Mouse (Mus musculus): ENCODE data around the gene Crim1. TPM values are rescaled to one million over a fixed set of nuclear protein-coding genes. Genes with fewer than 3 reads are reported as not detected.
A peak's percentile ranks its signal among the peaks of the same experiment; 100 is the strongest.

The Crim1 gene
- polyA plus RNA-seq, 1 experiment from 2014 or later = 5.4 TPM

GRCm38 (mm10) chr17:78216526-78216925 is 16.5 kb downstream of the Crim1 start:
- no peak for ATAC-seq
- Histone ChIP-seq H3K4me3 (replicated peaks) (no peak overlapping the region), H3K9ac (replicated peaks) (no peak overlapping the region), H3K4me2 (replicated peaks) (no peak overlapping the region), H3K27me3 (no peaks in the 10 kb centered on the region), H3K9me3 (no peaks in the 10 kb centered on the region), H3K4me1 (replicated peaks) (peaks cover 8% of the 10 kb centered on the region; the same call in 1 of the 2 replicates), H3K27ac (no peak overlapping the region), H3K36me3 (no peaks in the 10 kb centered on the region)
- WGBS = 80% methylated on average over 3 of the region's 3 CpGs

- no peak overlapping the region for H3K27ac ChIP-seq
- ATAC-seq = no peak
- H3K36me3 ChIP-seq = no peaks in the 10 kb centered on the region
- no peak overlapping the region for H3K9ac ChIP-seq (replicated peaks)
- no peak overlapping the region for H3K4me2 ChIP-seq (replicated peaks)
- no peaks in the 10 kb centered on the region for H3K9me3 ChIP-seq
- H3K4me1 ChIP-seq (replicated peaks) = peaks cover 8% of the 10 kb centered on the region; the same call in 1 of the 2 replicates
- no peaks in the 10 kb centered on the region for H3K27me3 ChIP-seq
- WGBS = 68% methylated on average over 6 of the region's 6 CpGs
- no peak overlapping the region for H3K4me3 ChIP-seq (replicated peaks)
These were observed 17.4 kb downstream of the Crim1 start for GRCm38 (mm10) chr17:78217406-78217805.

DNA sequence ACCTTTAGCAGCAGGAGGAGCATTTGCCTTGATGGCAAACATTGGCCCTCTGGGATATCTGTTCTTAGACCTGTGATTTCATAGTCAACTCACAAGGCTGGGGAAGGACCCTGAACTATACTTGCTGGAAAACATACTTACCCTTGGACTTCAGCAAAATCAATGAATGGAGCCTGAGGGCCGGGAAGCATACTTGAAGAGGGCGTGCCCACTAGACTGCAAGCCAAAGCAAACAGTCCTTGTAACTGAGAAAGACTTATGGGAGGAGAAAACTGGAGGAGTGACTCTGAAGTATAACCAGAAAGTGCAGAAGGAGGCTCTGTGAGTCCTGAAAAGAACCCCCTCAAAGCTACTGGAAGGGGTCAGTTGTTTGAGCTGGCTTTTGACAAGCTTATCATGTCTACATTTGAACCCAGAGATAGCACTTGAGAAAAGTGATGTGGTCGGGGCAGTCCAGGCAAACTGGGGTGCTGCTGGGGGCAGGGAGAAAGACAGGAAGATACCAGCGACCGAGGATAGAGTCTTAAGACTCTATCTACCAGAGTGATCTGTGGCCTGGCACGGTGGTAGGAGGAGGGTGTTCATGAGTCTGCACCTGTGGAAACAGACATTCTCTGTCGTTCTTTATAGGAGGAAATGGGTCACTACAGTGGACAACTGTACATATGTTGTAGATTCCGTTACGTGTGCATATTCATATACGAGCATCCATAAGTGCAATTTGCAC is 18.6 kb downstream of the Crim1 start:
- Histone ChIP-seq H3K4me1 (replicated peaks) (peaks cover 11% of the 10 kb centered on the region), H3K9ac (replicated peaks) (no peak overlapping the region), H3K27ac (no peak overlapping the region), H3K4me3 (replicated peaks) (no peak overlapping the region), H3K27me3 (no peaks in the 10 kb centered on the region), H3K4me2 (replicated peaks) (no peak overlapping the region), H3K36me3 (no peaks in the 10 kb centered on the region), H3K9me3 (no peaks in the 10 kb centered on the region)
- 93% methylated on average over 10 of the region's 10 CpGs for WGBS
- no peak for ATAC-seq

DNA sequence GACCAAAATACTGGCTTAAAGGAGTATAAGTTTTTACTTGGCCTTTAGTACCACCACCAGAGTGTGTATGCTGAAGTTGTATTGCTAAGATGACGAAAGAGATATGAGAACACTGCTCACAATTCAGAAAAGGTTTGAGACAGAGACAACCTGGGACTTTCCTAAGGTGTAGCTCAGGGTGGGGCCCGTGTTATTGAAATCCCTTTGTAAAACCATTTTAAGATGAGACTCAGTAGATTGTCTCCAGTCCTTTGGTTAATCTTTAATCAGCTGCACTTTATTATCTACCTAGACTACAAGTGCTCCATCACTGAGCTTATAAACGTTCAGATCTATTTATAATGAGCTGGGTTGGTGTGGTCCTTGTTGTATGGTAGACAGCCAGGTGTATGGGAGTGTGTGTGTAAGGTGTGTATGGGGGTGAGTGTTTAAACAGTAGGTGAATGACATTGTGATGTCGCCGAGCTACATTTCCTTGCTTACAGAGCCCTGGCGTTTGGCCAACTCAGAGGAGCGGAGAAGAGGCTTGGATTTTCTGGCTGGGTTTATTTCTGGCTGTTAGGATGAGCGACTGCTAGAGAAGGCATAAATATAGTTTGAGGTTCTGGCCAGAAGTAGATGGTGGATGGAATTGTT is 21.1 kb downstream of the Crim1 start:
- WGBS = 90% methylated on average over 8 of the region's 8 CpGs
- no peak overlapping the region for H3K9ac ChIP-seq (replicated peaks)
- H3K4me3 ChIP-seq (replicated peaks) = no peak overlapping the region
- H3K9me3 ChIP-seq = no peaks in the 10 kb centered on the region
- no peaks in the 10 kb centered on the region for H3K27me3 ChIP-seq
- no peak overlapping the region for H3K4me2 ChIP-seq (replicated peaks)
- no peak for ATAC-seq
- H3K27ac ChIP-seq = no peak overlapping the region
- H3K4me1 ChIP-seq (replicated peaks) = peaks cover 19% of the 10 kb centered on the region
- no peaks in the 10 kb centered on the region for H3K36me3 ChIP-seq

- ATAC-seq = no peak
These were observed 21.8 kb downstream of the Crim1 start for GRCm38 (mm10) chr17:78221860-78222259.

DNA sequence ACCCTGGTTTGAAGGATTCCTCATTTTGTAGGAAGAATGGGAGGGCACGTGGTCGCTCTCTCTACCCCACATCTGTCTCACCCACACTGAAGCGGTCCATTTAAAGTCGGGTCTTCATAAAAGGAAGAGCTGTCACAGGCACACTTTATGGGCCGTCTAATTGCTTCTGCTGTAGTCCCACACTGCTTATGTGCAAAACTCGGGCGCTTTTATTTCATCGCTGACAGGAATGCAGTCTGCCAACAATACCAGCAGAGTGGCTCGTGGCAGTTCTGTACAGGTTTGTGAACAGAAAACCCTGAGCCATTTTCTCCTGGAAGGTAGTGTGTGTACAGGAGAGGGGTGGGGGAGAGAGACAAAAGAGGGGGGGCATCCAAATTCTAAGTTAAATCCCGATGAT is 23.9 kb downstream of the Crim1 start:
- ATAC-seq = peak; percentile 63; the same call in 1 of the 2 replicates
- Histone ChIP-seq H3K4me1 (replicated peaks) (peaks cover 19% of the 10 kb centered on the region), H3K27me3 (no peaks in the 10 kb centered on the region), H3K9ac (replicated peaks) (no peak overlapping the region), H3K4me2 (replicated peaks) (no peak overlapping the region), H3K4me3 (replicated peaks) (no peak overlapping the region), H3K9me3 (no peaks in the 10 kb centered on the region), H3K36me3 (no peaks in the 10 kb centered on the region), H3K27ac (no peak overlapping the region)
- 57% methylated on average over 10 of the region's 10 CpGs for WGBS

More at GRCm38 (mm10) chr17:78221860-78222259, 21.8 kb downstream of the Crim1 start:
- H3K36me3 ChIP-seq = no peaks in the 10 kb centered on the region
- no peak overlapping the region for H3K4me2 ChIP-seq (replicated peaks)
- H3K9ac ChIP-seq (replicated peaks) = no peak overlapping the region
- H3K27me3 ChIP-seq = no peaks in the 10 kb centered on the region
- WGBS = 100% methylated on average over 1 of the region's 1 CpGs
- H3K4me1 ChIP-seq (replicated peaks) = peaks cover 19% of the 10 kb centered on the region
- no peak overlapping the region for H3K4me3 ChIP-seq (replicated peaks)
- no peaks in the 10 kb centered on the region for H3K9me3 ChIP-seq
- H3K27ac ChIP-seq = no peak overlapping the region

- ATAC-seq = no peak
- Histone ChIP-seq H3K9ac (replicated peaks) (no peak overlapping the region), H3K4me3 (replicated peaks) (no peak overlapping the region), H3K4me2 (replicated peaks) (no peak overlapping the region), H3K27me3 (no peaks in the 10 kb centered on the region), H3K9me3 (no peaks in the 10 kb centered on the region), H3K36me3 (no peaks in the 10 kb centered on the region), H3K4me1 (replicated peaks) (peaks cover 15% of the 10 kb centered on the region), H3K27ac (no peak overlapping the region)
- 76% methylated on average over 5 of the region's 5 CpGs for WGBS
These were observed 25.5 kb downstream of the Crim1 start for GRCm38 (mm10) chr17:78225547-78225946.

DNA sequence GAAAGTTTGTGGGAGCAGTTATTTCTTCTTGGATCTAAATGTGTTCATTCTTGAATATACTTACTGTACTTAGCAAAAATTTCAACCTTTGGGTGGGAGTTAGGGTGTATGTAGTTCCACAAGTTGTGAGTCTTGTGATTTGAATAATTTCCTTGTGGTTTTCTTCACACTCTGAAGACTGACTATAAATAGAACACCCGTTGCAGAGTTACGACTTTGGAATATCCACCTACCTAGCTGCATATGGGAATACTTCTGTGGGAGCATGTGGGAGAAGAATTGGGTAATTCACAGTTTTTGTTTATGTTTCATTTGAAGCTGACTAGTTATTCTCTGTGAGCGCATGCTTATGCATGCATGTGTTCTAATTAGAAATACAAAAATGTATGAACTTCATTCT is 27.2 kb downstream of the Crim1 start:
- no peak overlapping the region for H3K27ac ChIP-seq
- no peaks in the 10 kb centered on the region for H3K9me3 ChIP-seq
- H3K4me2 ChIP-seq (replicated peaks) = no peak overlapping the region
- H3K4me1 ChIP-seq (replicated peaks) = peaks cover 21% of the 10 kb centered on the region
- no peak overlapping the region for H3K4me3 ChIP-seq (replicated peaks)
- no peaks in the 10 kb centered on the region for H3K27me3 ChIP-seq
- H3K9ac ChIP-seq (replicated peaks) = no peak overlapping the region
- no peak for ATAC-seq
- WGBS = 91% methylated on average over 3 of the region's 3 CpGs
- no peaks in the 10 kb centered on the region for H3K36me3 ChIP-seq

GRCm38 (mm10) chr17:78231567-78231966 is 31.5 kb downstream of the Crim1 start:
- H3K4me2 ChIP-seq (replicated peaks) = no peak overlapping the region
- H3K9me3 ChIP-seq = no peaks in the 10 kb centered on the region
- no peak overlapping the region for H3K9ac ChIP-seq (replicated peaks)
- ATAC-seq = no peak
- no peaks in the 10 kb centered on the region for H3K27me3 ChIP-seq
- no peak overlapping the region for H3K4me3 ChIP-seq (replicated peaks)
- 96% methylated on average over 5 of the region's 5 CpGs for WGBS
- no peak overlapping the region for H3K27ac ChIP-seq
- H3K36me3 ChIP-seq = no peaks in the 10 kb centered on the region
- H3K4me1 ChIP-seq (replicated peaks) = peaks cover 20% of the 10 kb centered on the region

DNA sequence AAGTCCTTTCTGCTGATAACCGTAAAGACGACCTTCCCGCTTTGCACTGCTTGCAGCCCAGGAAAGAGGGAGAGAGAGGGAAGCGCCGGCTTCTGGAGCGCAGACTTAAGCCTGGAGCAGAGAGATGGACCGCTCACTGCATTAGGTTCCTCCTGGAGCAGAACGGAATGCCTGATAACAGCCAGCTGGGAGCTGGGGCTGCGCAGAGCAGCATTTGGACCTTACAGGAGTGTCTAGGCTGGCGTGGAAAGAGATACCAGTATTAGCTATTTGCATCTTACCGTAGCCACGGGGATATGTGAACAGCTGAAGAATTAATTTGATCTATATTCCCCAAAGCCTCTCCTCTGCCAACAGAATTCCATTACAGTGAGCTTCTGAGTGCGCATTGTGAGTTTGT is 32.7 kb downstream of the Crim1 start:
- Histone ChIP-seq H3K4me3 (replicated peaks) (no peak overlapping the region), H3K27me3 (no peaks in the 10 kb centered on the region), H3K4me2 (replicated peaks) (no peak overlapping the region), H3K9ac (replicated peaks) (no peak overlapping the region), H3K36me3 (no peaks in the 10 kb centered on the region), H3K4me1 (replicated peaks) (peaks cover 20% of the 10 kb centered on the region), H3K9me3 (no peaks in the 10 kb centered on the region), H3K27ac (no peak overlapping the region; the same call in 1 of the 2 replicates)
- ATAC-seq = peak; percentile 77
- WGBS = 67% methylated on average over 13 of the region's 13 CpGs

- Histone ChIP-seq H3K36me3 (no peaks in the 10 kb centered on the region), H3K27me3 (no peaks in the 10 kb centered on the region), H3K9me3 (no peaks in the 10 kb centered on the region), H3K9ac (replicated peaks) (no peak overlapping the region), H3K4me2 (replicated peaks) (no peak overlapping the region), H3K27ac (no peak overlapping the region), H3K4me3 (replicated peaks) (no peak overlapping the region), H3K4me1 (replicated peaks) (peaks cover 23% of the 10 kb centered on the region)
- ATAC-seq = no peak
- 89% methylated on average over 6 of the region's 6 CpGs for WGBS
These were observed 33.8 kb downstream of the Crim1 start for GRCm38 (mm10) chr17:78233873-78234272.

GRCm38 (mm10) chr17:78236126-78236525 is 36.1 kb downstream of the Crim1 start:
- ATAC-seq = no peak
- Histone ChIP-seq H3K27me3 (no peaks in the 10 kb centered on the region), H3K4me2 (replicated peaks) (no peak overlapping the region), H3K4me3 (replicated peaks) (no peak overlapping the region), H3K36me3 (peaks cover 5% of the 10 kb centered on the region; the same call in 1 of the 2 replicates), H3K4me1 (replicated peaks) (peaks cover 18% of the 10 kb centered on the region), H3K9me3 (no peaks in the 10 kb centered on the region), H3K27ac (no peak overlapping the region), H3K9ac (replicated peaks) (no peak overlapping the region)
- WGBS = 94% methylated on average over 12 of the region's 12 CpGs

Measured in midbrain, embryonic 13.5 days (tissue).